Mouse (Mus musculus): ENCODE measurements around the gene Rnase12. TPM values are rescaled to one million over a fixed set of nuclear protein-coding genes. Genes with fewer than 3 reads are reported as not detected.
"Not testable (repeated sequence)": the region's sequence is repeated elsewhere in the genome, so short reads cannot be mapped to it uniquely, and the experiment has no call there.

Rnase12 gene
- polyA plus RNA-seq, 1 experiment from 2014 or later = 0.36 TPM

GRCm38 (mm10) chr14:51024820-51025219, 32.6 kb downstream of the Rnase12 start:
- DNase-seq (ENCODE audit: low spot score) = no peak

- DNase-seq (ENCODE audit: low spot score) = no peak
These were observed 34.0 kb downstream of the Rnase12 start for GRCm38 (mm10) chr14:51023457-51023856.

- DNase-seq (ENCODE audit: low spot score) = no peak
These were observed 40.2 kb downstream of the Rnase12 start for GRCm38 (mm10) chr14:51017256-51017655.

GRCm38 (mm10) chr14:51015780-51016179, 41.7 kb downstream of the Rnase12 start:
- DNase-seq (ENCODE audit: low spot score) = no peak

GRCm38 (mm10) chr14:51014724-51015123, 42.7 kb downstream of the Rnase12 start:
- not testable (repeated sequence) for DNase-seq (ENCODE audit: low spot score)

GRCm38 (mm10) chr14:51009572-51009971, 47.9 kb downstream of the Rnase12 start:
- DNase-seq (ENCODE audit: low spot score) = no peak

GRCm38 (mm10) chr14:51008781-51009180, 48.7 kb downstream of the Rnase12 start:
- no peak for DNase-seq (ENCODE audit: low spot score)

- no peak for DNase-seq (ENCODE audit: low spot score)
These were observed 49.3 kb downstream of the Rnase12 start for GRCm38 (mm10) chr14:51007914-51008713.

GRCm38 (mm10) chr14:51007152-51007801, 50.2 kb downstream of the Rnase12 start, which contains the start of gene Rnase10:
TSS of gene Rnase10 (plus strand) at chr14:51007751.
- DNase-seq (ENCODE audit: low spot score) = no peak

Other genes with a start within 250 kb of the Rnase12 start
- gene Ccnb1ip1, start 249.9 kb downstream of the Rnase12 start, polyA plus RNA-seq (2015; fragmentation: Nextera tagmentation; extraction: Ambion mirVana) = not detected in 2 replicates
- 54.8 and 58.9 TPM in 2 replicates for gene Parp2, start 249.8 kb downstream of the Rnase12 start, polyA plus RNA-seq (2015; fragmentation: Nextera tagmentation; extraction: Ambion mirVana)
- 10.7 and 11.2 TPM in 2 replicates for gene Tep1, start 187.1 kb downstream of the Rnase12 start, polyA plus RNA-seq (2015; fragmentation: Nextera tagmentation; extraction: Ambion mirVana)
- gene Klhl33, start 160.2 kb downstream of the Rnase12 start, polyA plus RNA-seq (2015; fragmentation: Nextera tagmentation; extraction: Ambion mirVana) = 0.18 and 0.30 TPM in 2 replicates
- gene Osgep, start 132.8 kb downstream of the Rnase12 start, polyA plus RNA-seq (2015; fragmentation: Nextera tagmentation; extraction: Ambion mirVana) = 111 and 123 TPM in 2 replicates
- gene Apex1, start 132.7 kb downstream of the Rnase12 start, polyA plus RNA-seq (2015; fragmentation: Nextera tagmentation; extraction: Ambion mirVana) = 165 and 184 TPM in 2 replicates
- 42.3 and 45.5 TPM in 2 replicates for gene Pip4p1, start 126.8 kb downstream of the Rnase12 start, polyA plus RNA-seq (2015; fragmentation: Nextera tagmentation; extraction: Ambion mirVana)
- gene Pnp, start 126.6 kb downstream of the Rnase12 start, polyA plus RNA-seq (2015; fragmentation: Nextera tagmentation; extraction: Ambion mirVana) = 54.2 and 60.6 TPM in 2 replicates
- gene Gm49342, start 113.1 kb downstream of the Rnase12 start, polyA plus RNA-seq (2015; fragmentation: Nextera tagmentation; extraction: Ambion mirVana) = not detected in 2 replicates
- gene Pnp2, start 101.7 kb downstream of the Rnase12 start, polyA plus RNA-seq (2015; fragmentation: Nextera tagmentation; extraction: Ambion mirVana) = 0.69 and 1.1 TPM in 2 replicates
- 0.22 TPM in 1 of 2 replicates, not detected in the other for gene Rnase10, start 49.9 kb downstream of the Rnase12 start, polyA plus RNA-seq (2015; fragmentation: Nextera tagmentation; extraction: Ambion mirVana)
- not detected in 2 replicates for gene Rnase9, start 15.8 kb downstream of the Rnase12 start, polyA plus RNA-seq (2015; fragmentation: Nextera tagmentation; extraction: Ambion mirVana)
- not detected in 2 replicates for gene Rnase11, start 7.5 kb downstream of the Rnase12 start, polyA plus RNA-seq (2015; fragmentation: Nextera tagmentation; extraction: Ambion mirVana)
- gene Olfr750, start 16.8 kb upstream of the Rnase12 start, polyA plus RNA-seq (2015; fragmentation: Nextera tagmentation; extraction: Ambion mirVana) = not detected in 2 replicates
- gene Rnase4, start 33.4 kb upstream of the Rnase12 start, polyA plus RNA-seq (2015; fragmentation: Nextera tagmentation; extraction: Ambion mirVana) = 29.9 and 32.1 TPM in 2 replicates
- gene Ang, start 33.5 kb upstream of the Rnase12 start, polyA plus RNA-seq (2015; fragmentation: Nextera tagmentation; extraction: Ambion mirVana) = 5.0 and 6.0 TPM in 2 replicates
- not detected in 2 replicates for gene Eddm3b, start 56.8 kb upstream of the Rnase12 start, polyA plus RNA-seq (2015; fragmentation: Nextera tagmentation; extraction: Ambion mirVana)
- 3.1 and 4.6 TPM in 2 replicates for gene Rnase6, start 66.2 kb upstream of the Rnase12 start, polyA plus RNA-seq (2015; fragmentation: Nextera tagmentation; extraction: Ambion mirVana)
- 1.2 and 1.4 TPM in 2 replicates for gene Rnase1, start 89.1 kb upstream of the Rnase12 start, polyA plus RNA-seq (2015; fragmentation: Nextera tagmentation; extraction: Ambion mirVana)
- not detected in 2 replicates for gene Rnase2b, start 104.6 kb upstream of the Rnase12 start, polyA plus RNA-seq (2015; fragmentation: Nextera tagmentation; extraction: Ambion mirVana)
- 0.55 TPM in 1 of 2 replicates, not detected in the other for gene Ang2, start 141.5 kb upstream of the Rnase12 start, polyA plus RNA-seq (2015; fragmentation: Nextera tagmentation; extraction: Ambion mirVana)
- gene Ear14, start 145.7 kb upstream of the Rnase12 start, polyA plus RNA-seq (2015; fragmentation: Nextera tagmentation; extraction: Ambion mirVana) = not detected in 2 replicates
- gene Rnase2a, start 198.5 kb upstream of the Rnase12 start, polyA plus RNA-seq (2015; fragmentation: Nextera tagmentation; extraction: Ambion mirVana) = not detected in 2 replicates

All from thymus, postnatal 0 days (tissue).